In the genomic region with DNA sequence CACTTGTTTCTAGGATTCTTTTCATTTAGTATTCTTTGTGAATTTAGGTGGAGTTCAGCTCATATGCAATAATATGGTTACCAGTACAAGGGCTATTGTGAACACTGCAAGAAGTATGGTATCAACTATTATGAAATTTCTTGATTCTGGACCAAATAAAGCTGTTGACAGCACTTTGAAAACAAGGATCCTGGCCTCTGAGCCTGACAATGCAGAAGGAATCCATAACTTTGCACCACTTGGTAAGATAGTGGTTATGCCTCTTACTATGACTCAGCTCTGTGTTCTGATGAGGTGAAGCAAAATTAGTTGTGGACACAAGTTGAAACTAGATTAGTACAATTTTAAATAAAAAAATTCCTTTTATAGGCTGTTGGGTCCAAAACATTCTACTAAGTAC, we compare ENCODE assay signal across 15 mouse cellular contexts.
"Had no signal": no experiment of that assay in that cellular context is flagged by ENCODE, and none has a peak within 500 bp of the region (broad histone marks: within the 10 kb centered on the region; RNA-seq: fewer than 3 reads in every experiment).

No protein-coding gene starts in this region.

- H3K4me1 ChIP-seq: liver, embryonic 13.5 days; liver, embryonic 15.5 days; midbrain, embryonic 10.5 days; midbrain, embryonic 12.5 days; neural tube, embryonic 12.5 days; stomach, embryonic 15.5 days had no signal

- H3K4me3 ChIP-seq: liver, embryonic 13.5 days; liver, embryonic 15.5 days; midbrain, embryonic 10.5 days; midbrain, embryonic 12.5 days; neural tube, embryonic 12.5 days; stomach, embryonic 15.5 days had no signal

- H3K27ac ChIP-seq: liver, embryonic 13.5 days; liver, embryonic 15.5 days; midbrain, embryonic 10.5 days; midbrain, embryonic 12.5 days; neural tube, embryonic 12.5 days; stomach, embryonic 15.5 days; stomach, postnatal 0 days had no signal

- ATAC-seq: liver, postnatal 0 days; midbrain, embryonic 16.5 days had no signal

- DNase-seq: liver, embryonic 13.5 days; liver, postnatal 0 days; lung, embryonic 14.5 days; midbrain, embryonic 14.5 days; right cerebral cortex, postnatal 14 days; thymus, adult 2 months; thymus, postnatal 25 days; thymus, postnatal 4 days had no signal

- H3K4me2 ChIP-seq: liver, embryonic 13.5 days; liver, embryonic 15.5 days; lung, embryonic 14.5 days; midbrain, embryonic 12.5 days; neural tube, embryonic 12.5 days; stomach, embryonic 15.5 days had no signal

- H3K9me3 ChIP-seq: liver, embryonic 13.5 days; liver, embryonic 15.5 days; midbrain, embryonic 10.5 days; midbrain, embryonic 12.5 days; neural tube, embryonic 12.5 days; stomach, embryonic 15.5 days had no signal

- H3K9ac ChIP-seq: liver, embryonic 13.5 days; liver, embryonic 15.5 days; liver, postnatal 0 days; lung, embryonic 14.5 days; midbrain, embryonic 12.5 days; neural tube, embryonic 12.5 days; stomach, embryonic 15.5 days had no signal

- H3K27me3 ChIP-seq: liver, embryonic 13.5 days; liver, embryonic 15.5 days; midbrain, embryonic 12.5 days; neural tube, embryonic 12.5 days; stomach, embryonic 15.5 days had no signal
